Mouse (Mus musculus): ENCODE measurements around the gene Lhx6. TPM values are rescaled to one million over a fixed set of nuclear protein-coding genes. Genes with fewer than 3 reads are reported as not detected.

Gene Lhx6
- polyA plus RNA-seq, 1 experiment from 2014 or later = 10.7 TPM

- ChIA-PET POLR2A (no interaction called here), CTCF (interaction anchor here (1.6 kb wide), 1 partner anchor 49 kb away, joined by 3 read pairs; no protein-coding TSS in a partner anchor)
- DNase-seq (ENCODE audit: low read depth, low spot score) = no peak
- no peak for TF ChIP-seq CTCF (IDR thresholded peaks at IDR 0.05)
- in situ Hi-C loops (cut with MboI; ENCODE audit: low pct_unique_long_range_greater_than_20kb) = no loop called here
- no peaks in the 10 kb centered on the region for H3K27me3 ChIP-seq
- no peak for ATAC-seq
Observed at GRCm38 (mm10) chr2:36093301-36093700, 11.9 kb downstream of the Lhx6 start.

DNA sequence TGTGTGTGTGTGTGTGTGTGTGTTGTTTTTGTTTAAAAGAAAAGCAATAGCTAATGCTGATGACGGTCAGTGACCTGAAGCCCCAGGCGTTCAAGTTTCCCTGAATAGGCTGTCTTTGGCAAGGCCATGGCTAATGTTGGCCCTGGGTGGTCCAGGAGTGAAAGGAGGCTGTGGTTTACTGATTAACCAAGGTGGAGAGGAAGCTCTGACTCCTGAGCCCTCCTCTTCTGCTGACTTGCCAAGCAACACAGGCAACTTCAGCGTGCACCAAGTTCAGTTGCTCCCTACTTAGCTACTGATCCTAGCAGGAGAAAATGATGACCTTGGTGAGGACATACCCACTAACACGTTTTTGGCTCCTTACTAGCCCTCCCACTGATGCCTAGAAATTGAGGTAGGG lies 12.5 kb downstream of the Lhx6 start:
- TF ChIP-seq CTCF (IDR thresholded peaks at IDR 0.05) = no peak
- no peaks in the 10 kb centered on the region for H3K27me3 ChIP-seq
- ChIA-PET CTCF (interaction anchor here (1.6 kb wide), 1 partner anchor 50 kb away, joined by 3 read pairs; no protein-coding TSS in a partner anchor), POLR2A (interaction anchor here (0.6 kb wide), 1 partner anchor 1500 kb away, joined by 3 read pairs; no protein-coding TSS in a partner anchor)
- ATAC-seq (peak; percentile 53), DNase-seq (ENCODE audit: low read depth, low spot score) (peak; percentile 44)
- in situ Hi-C loops (cut with MboI; ENCODE audit: low pct_unique_long_range_greater_than_20kb) = no loop called here

DNA sequence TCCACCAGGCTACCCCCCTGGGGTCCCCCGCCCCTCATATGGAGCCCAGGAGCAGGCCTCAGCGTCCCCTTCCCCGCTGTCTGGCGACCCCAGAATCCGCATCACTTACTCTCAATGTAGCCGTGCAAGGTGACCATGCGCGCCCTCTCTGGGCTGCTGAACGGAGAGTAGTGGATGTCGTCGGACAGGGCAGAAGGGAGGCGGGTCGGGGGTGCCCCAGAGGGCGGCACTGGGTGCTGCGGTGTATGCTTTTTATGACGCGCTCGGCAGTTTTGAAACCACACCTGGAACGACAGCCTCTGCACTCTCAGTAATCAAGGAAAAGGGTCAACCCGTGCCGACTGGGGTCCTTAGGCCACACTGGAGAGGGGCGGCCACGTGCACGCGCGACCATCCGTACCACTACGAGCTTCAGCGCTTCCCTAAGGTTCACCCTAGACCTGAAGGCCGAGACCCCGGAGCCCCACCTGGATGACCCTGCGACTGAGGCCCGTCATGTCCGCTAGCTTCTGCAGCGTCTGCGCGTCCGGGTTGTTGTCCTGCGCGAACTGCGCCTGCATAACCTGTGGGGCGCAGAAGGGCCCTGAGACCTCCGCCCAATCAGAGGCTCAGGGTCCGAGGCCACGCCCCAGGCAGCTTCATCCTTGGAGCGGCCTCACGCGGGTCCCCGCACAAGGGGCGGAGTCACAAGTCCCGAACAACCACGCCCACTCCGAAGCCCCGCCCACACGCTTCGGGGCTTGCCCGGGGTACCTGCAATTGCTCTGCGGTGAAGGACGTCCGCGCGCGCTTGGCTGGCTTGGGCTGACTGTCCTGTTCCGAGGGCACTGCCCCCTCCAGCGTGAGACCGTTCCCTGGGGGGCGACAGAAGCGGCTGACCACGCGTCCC lies 14.1 kb downstream of the Lhx6 start:
- H3K27me3 ChIP-seq = no peaks in the 10 kb centered on the region
- no peak for TF ChIP-seq CTCF (IDR thresholded peaks at IDR 0.05)
- DNase-seq (ENCODE audit: low read depth, low spot score) = peak; percentile 39
- ChIA-PET POLR2A (interaction anchor here (0.7 to 1.2 kb wide), 4 partner anchors 12 to 119 kb away, joined by 3 to 4 read pairs (median 3); partner anchors contain the start of gene Mrrf), CTCF (interaction anchor here (1.6 kb wide), 1 partner anchor 9 kb away, joined by 3 read pairs; no protein-coding TSS in a partner anchor)
- in situ Hi-C loops (cut with MboI; ENCODE audit: low pct_unique_long_range_greater_than_20kb) = no loop called here
- ATAC-seq = peak; percentile 94

GRCm38 (mm10) chr2:36089190-36089589 lies 16.0 kb downstream of the Lhx6 start:
- in situ Hi-C loops (cut with MboI; ENCODE audit: low pct_unique_long_range_greater_than_20kb) = loop anchor here (5.0 kb wide), 1 partner anchor 37 kb away; no protein-coding TSS in a partner anchor
- ATAC-seq = no peak
- POLR2A ChIA-PET = interaction anchor here (0.6 to 1.6 kb wide), 3 partner anchors 19 to 47 kb away, joined by 3 read pairs; partner anchors contain the start of gene Mrrf
- no peak for TF ChIP-seq CTCF (IDR thresholded peaks at IDR 0.05)
- CTCF ChIA-PET = interaction anchor here (1.1 to 2.1 kb wide), 2 partner anchors 21 to 105 kb away, joined by 3 to 6 read pairs; no protein-coding TSS in a partner anchor
- no peaks in the 10 kb centered on the region for H3K27me3 ChIP-seq
- no peak for DNase-seq (ENCODE audit: low read depth, low spot score)

GRCm38 (mm10) chr2:36085041-36085440 lies 20.2 kb downstream of the Lhx6 start:
- ATAC-seq (no peak), DNase-seq (ENCODE audit: low read depth, low spot score) (no peak)
- H3K27me3 ChIP-seq = no peaks in the 10 kb centered on the region
- TF ChIP-seq CTCF (IDR thresholded peaks at IDR 0.05) = no peak
- ChIA-PET POLR2A (no interaction called here), CTCF (interaction anchor here (1.1 to 1.6 kb wide), 3 partner anchors 10 to 21 kb away, joined by 3 to 4 read pairs (median 4); no protein-coding TSS in a partner anchor)
- in situ Hi-C loops (cut with MboI; ENCODE audit: low pct_unique_long_range_greater_than_20kb) = loop anchor here (5.0 kb wide), 1 partner anchor 33 kb away; no protein-coding TSS in a partner anchor

DNA sequence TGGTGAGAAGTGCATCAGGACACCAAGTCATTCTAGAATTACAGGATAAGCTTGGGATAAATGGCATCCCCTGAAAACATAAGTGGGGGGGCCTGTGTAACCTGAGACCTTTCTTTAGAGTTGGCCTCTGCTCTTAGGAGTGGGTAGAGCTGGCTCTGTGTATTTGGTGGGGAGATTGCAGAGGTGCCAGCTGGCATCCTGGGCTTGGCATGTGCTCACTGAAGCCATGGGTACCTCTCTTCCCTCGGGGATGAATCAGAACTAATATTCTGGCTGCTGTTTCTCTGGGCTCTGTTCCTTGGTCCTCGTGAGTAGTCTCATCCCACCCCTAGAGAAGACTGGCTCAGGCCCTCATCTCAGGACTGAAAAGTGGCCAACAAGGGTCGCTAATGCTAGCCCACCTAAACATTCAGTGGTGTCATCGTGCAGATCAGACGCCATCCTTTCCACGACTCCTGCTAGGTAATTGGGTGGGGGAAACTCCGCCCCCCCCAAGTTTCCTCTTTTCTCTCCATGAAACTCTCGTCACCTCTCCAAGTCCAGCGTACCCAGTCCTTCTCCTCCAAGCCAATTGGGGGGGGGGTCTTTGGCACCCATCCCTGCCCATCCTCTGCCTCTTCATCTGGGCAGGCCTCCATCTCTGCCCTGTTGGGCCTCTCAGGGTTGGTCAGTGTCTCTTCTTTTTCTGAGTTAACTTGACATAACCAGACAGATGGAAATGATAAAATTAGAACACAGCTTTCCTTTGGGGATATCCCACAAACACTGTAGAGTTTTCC lies 22.2 kb downstream of the Lhx6 start:
- ChIA-PET POLR2A (no interaction called here), CTCF (no interaction called here)
- TF ChIP-seq CTCF (IDR thresholded peaks at IDR 0.05) = no peak
- no peak for ATAC-seq
- no peaks in the 10 kb centered on the region for H3K27me3 ChIP-seq
- in situ Hi-C loops (cut with MboI; ENCODE audit: low pct_unique_long_range_greater_than_20kb) = no loop called here
- DNase-seq (ENCODE audit: low read depth, low spot score) = no peak

DNA sequence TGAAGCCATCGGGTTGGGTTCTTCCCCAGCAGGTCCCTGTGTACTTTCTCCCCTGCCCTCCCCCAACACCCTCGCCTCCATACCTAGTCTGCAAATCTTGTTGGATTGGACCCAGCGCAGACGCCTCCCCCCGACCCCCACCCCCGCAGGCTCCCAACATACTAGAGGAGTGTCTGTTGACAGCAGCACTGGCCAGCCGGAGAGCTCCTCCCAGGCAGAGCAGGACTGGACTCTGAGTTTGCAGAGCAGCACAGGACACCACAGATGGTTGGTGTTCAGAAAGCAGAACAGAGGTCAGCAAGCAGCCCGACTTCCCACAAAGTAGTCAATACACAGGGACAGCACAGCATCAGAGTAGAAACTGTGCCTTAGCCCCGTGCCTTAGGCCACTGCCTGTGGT lies 23.8 kb downstream of the Lhx6 start:
- ATAC-seq = no peak
- H3K27me3 ChIP-seq = no peaks in the 10 kb centered on the region
- TF ChIP-seq CTCF (IDR thresholded peaks at IDR 0.05) = no peak
- POLR2A ChIA-PET = no interaction called here
- DNase-seq (ENCODE audit: low read depth, low spot score) = no peak
- in situ Hi-C loops (cut with MboI; ENCODE audit: low pct_unique_long_range_greater_than_20kb) = no loop called here
- CTCF ChIA-PET = interaction anchor here (0.6 to 1.3 kb wide), 2 partner anchors 10 to 98 kb away, joined by 3 read pairs; no protein-coding TSS in a partner anchor

- no peaks in the 10 kb centered on the region for H3K27me3 ChIP-seq
- ATAC-seq = no peak
- TF ChIP-seq CTCF (IDR thresholded peaks at IDR 0.05) = no peak
- POLR2A ChIA-PET = interaction anchor here (1.3 kb wide), 1 partner anchor 10 kb away, joined by 5 read pairs; no protein-coding TSS in a partner anchor
- in situ Hi-C loops (cut with MboI; ENCODE audit: low pct_unique_long_range_greater_than_20kb) = no loop called here
- CTCF ChIA-PET = no interaction called here
- DNase-seq (ENCODE audit: low read depth, low spot score) = no peak
Observed at GRCm38 (mm10) chr2:36077160-36077761, 27.9 kb downstream of the Lhx6 start.

DNA sequence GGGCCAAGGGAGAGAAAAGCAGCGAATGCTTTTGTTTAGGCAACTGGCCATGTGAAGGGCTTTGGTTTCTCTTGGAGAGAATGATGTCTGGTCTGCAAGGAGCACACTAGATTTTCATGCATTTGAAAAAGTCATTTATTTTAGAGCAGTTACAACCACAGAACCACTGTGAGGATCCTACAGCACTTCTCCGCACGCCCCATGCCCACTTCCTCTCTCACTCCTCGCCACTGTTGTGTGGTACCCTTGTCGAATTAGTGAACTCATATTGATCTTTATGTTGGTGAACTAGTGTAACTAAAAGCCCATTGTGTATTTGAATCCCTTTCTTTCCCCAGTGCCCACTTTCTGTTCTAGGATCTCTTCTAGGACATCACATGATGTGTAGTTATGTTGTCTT lies 30.0 kb downstream of the Lhx6 start:
- in situ Hi-C loops (cut with MboI; ENCODE audit: low pct_unique_long_range_greater_than_20kb) = no loop called here
- no peak for TF ChIP-seq CTCF (IDR thresholded peaks at IDR 0.05)
- H3K27me3 ChIP-seq = no peaks in the 10 kb centered on the region
- CTCF ChIA-PET = no interaction called here
- DNase-seq (ENCODE audit: low read depth, low spot score) = no peak
- POLR2A ChIA-PET = no interaction called here
- ATAC-seq = no peak

DNA sequence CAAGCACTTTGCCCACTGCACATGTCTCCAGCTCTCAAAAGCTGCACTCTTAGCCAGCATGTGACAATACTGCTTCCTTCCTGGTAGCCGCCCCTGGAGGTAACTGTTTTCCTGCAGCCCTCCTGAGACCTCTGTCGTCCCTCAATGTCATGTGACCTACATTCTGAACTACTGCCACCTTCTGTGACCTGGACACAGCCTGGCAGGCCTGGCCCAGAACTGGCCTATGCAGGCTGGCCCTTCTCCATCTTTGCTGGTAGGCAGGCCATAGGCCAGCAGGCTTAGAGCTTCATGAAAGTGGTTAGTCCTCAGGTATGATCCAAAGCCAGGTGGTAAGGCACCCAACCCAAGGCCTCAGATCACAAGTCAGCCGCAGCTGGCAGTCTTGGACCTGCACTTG lies 31.4 kb downstream of the Lhx6 start:
- ATAC-seq (no peak), DNase-seq (ENCODE audit: low read depth, low spot score) (no peak)
- no peaks in the 10 kb centered on the region for H3K27me3 ChIP-seq
- POLR2A ChIA-PET = no interaction called here
- in situ Hi-C loops (cut with MboI; ENCODE audit: low pct_unique_long_range_greater_than_20kb) = no loop called here
- CTCF ChIA-PET = interaction anchor here (0.9 kb wide), 1 partner anchor 13 kb away, joined by 3 read pairs; no protein-coding TSS in a partner anchor
- no peak for TF ChIP-seq CTCF (IDR thresholded peaks at IDR 0.05)
